Mouse (Mus musculus) midbrain, postnatal 0 days (tissue): ENCODE data around the gene Ifnk. TPM values are rescaled to one million over a fixed set of nuclear protein-coding genes. Genes with fewer than 3 reads are reported as not detected.

Source experiments
- ATAC-seq: fragments of 200-750 bp; cut with Nextera tagmentation; 2 replicates; pipeline ENCODE4 v1.8.0; 2017; ENCODE audit warnings: moderate number of reproducible peaks, mild to moderate bottlenecking, moderate TSS enrichment, moderate library complexity; ENCODE audit not compliant: low FRiP score
- DNase-seq: peaks from one replicate; pipeline ENCODE4 v3.0.0-alpha.2; 2015; ENCODE audit warnings: low spot score
- H3K27ac ChIP-seq: fragments of 300-500 bp; sonication (generic); 2 replicates; pipeline ENCODE4 v1.5.1; 2014; ENCODE audit warnings: low read depth, mild to moderate bottlenecking, low read length, mixed read lengths
- H3K27me3 ChIP-seq: fragments of 300-500 bp; sonication (generic); 2 replicates; pipeline ENCODE4 v1.6.1; 2014; ENCODE audit warnings: low read length, control low read depth, mixed read lengths; ENCODE audit not compliant: insufficient read depth
- H3K36me3 ChIP-seq: fragments of 300-500 bp; sonication (generic); 2 replicates; pipeline ENCODE4 v1.6.1; 2014; ENCODE audit warnings: low read length, control low read depth, mixed read lengths; ENCODE audit not compliant: insufficient read depth
- H3K4me1 ChIP-seq: fragments of 300-500 bp; sonication (generic); 2 replicates; pipeline ENCODE4 v1.6.1; 2014; ENCODE audit warnings: mild to moderate bottlenecking, control low read depth, antibody characterized with exemption, low read length, mixed read lengths; ENCODE audit not compliant: insufficient read depth
- H3K4me2 ChIP-seq: fragments of 300-500 bp; sonication (generic); 2 replicates; pipeline ENCODE4 v1.6.1; 2014; ENCODE audit warnings: low read depth, mild to moderate bottlenecking, low read length, mixed read lengths; ENCODE audit not compliant: poor library complexity, severe bottlenecking
- H3K4me3 ChIP-seq: fragments of 300-500 bp; sonication (generic); 2 replicates; pipeline ENCODE4 v1.5.1; 2014; ENCODE audit warnings: low read depth, mild to moderate bottlenecking, low read length, moderate library complexity
- H3K9ac ChIP-seq: fragments of 300-500 bp; sonication (generic); replicated peaks from 2 replicates; pipeline ENCODE4 v1.6.1; 2014; ENCODE audit warnings: mild to moderate bottlenecking, low read length, moderate library complexity, mixed read lengths; ENCODE audit not compliant: poor library complexity, severe bottlenecking
- H3K9me3 ChIP-seq: fragments of 300-500 bp; sonication (generic); 2 replicates; pipeline ENCODE4 v1.6.1; 2016; ENCODE audit warnings: low read length, control low read depth
- CTCF ChIP-seq: IDR thresholded peaks from 2 replicates; pipeline ENCODE4 v1.5.1; 2016; ENCODE audit warnings: antibody characterized with exemption, mild to moderate bottlenecking
- WGBS: fragments of 180-500 bp; shearing (Covaris S2); extraction: QIAGEN DNeasy Blood & Tissue Kit; methylation state at CpG from one replicate; pipeline ENCODE4 v1.1.7; 2014; 5-methylcytosine and 5-hydroxymethylcytosine counted together
- polyA plus RNA-seq: library from polyadenylated mRNA; unstranded; fragments of >200 nt; fragmentation: Nextera tagmentation; extraction: Ambion mirVana; gene quantifications from 2 replicates; pipeline ENCODE4 v1.2.1, GENCODE M21; 2015
- total RNA-seq: library from RNA; depleted of rRNA; stranded (reverse); fragments of >200 nt; gene quantifications from 2 replicates; pipeline ENCODE4 v1.2.3, GENCODE M21; 2014

The Ifnk gene
- total and polyA plus RNA-seq, 2 experiments from 2014 or later = not detected

DNA sequence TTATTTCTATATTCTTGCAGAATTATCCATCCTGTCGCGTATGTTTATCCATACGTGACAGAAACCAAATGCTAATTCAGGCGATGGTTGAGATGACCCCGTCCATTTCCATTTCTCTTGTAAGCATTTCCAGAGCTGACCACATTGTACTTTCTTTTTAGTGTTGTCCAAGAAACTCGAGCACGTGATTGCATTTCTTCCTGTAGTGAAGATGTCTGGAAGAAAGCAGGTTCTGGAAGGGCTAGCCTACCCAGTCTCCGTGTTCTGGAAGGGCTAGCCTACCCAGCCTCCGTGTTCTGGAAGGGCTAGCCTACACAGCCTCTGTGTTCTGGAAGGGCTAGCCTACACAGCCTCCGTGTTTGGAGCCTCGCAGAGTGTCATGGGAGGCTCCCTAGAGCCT, 27.8 kb upstream of the Ifnk start:
- Histone ChIP-seq H3K4me2 (no peak overlapping the region), H3K9ac (no peak overlapping the region), H3K27me3 (no peaks in the 10 kb centered on the region; the same call in 1 of the 2 replicates), H3K27ac (no peak overlapping the region), H3K36me3 (no peaks in the 10 kb centered on the region), H3K9me3 (no peaks in the 10 kb centered on the region), H3K4me1 (peaks cover 3% of the 10 kb centered on the region; the same call in 1 of the 2 replicates), H3K4me3 (no peak overlapping the region)
- no peak for DNase-seq
- TF ChIP-seq CTCF = no peak
- ATAC-seq = no peak
- WGBS = 72% methylated on average over 11 of the region's 11 CpGs

DNA sequence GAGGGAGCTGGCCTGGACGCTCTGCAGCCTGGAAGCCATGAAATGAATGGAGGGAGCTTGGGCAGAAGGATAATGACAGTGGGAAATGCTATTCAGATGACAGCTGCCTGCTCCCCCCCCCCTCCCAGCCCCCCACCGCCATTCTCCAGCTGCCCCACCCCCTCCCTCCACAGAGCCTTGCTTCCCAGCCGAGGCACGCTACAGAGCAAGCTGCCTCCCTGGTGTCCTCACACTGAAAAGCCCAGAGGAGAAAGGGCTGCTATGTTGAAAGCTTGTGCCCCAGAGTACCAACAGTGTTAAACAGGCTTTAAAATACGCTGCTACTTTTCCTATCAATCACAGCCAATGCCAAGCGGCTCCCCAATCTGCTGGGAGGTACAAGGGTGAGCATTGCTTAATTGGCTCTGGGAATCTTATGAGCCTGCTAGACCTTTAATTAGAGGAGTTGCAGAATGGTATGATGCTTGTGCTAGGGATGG, 26.5 kb upstream of the Ifnk start:
- DNase-seq (peak; percentile 43), ATAC-seq (peak; percentile 55)
- Histone ChIP-seq H3K4me2 (peak overlapping the region; percentile 13; the same call in 1 of the 2 replicates), H3K36me3 (no peaks in the 10 kb centered on the region), H3K27ac (no peak overlapping the region), H3K4me1 (peaks cover 3% of the 10 kb centered on the region; the same call in 1 of the 2 replicates), H3K27me3 (no peaks in the 10 kb centered on the region; the same call in 1 of the 2 replicates), H3K9ac (no peak overlapping the region), H3K9me3 (no peaks in the 10 kb centered on the region), H3K4me3 (no peak overlapping the region)
- WGBS = 9% methylated on average over 4 of the region's 6 CpGs
- no peak for TF ChIP-seq CTCF

DNA sequence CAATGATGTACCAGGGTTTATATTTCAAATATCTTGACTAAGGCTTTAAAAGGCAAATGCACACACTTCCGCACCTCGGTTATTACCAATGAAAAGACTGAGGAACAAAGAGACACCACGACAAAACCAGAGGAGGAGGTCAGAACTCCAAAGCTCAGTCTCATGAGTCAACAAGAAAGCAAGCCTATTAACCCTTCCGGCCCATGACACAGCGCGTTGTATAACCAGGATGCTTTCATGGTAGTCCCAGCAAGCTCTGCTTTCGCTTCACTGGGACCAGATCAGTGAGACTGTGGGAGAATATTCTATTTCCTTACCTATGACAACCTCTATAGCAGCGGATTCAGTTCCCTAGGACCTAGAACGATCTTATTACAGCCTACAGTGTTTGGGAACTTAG, 25.1 kb upstream of the Ifnk start:
- no peaks in the 10 kb centered on the region for H3K36me3 ChIP-seq
- ATAC-seq = no peak
- peaks cover 3% of the 10 kb centered on the region; the same call in 1 of the 2 replicates for H3K4me1 ChIP-seq
- H3K27me3 ChIP-seq = no peaks in the 10 kb centered on the region; the same call in 1 of the 2 replicates
- no peak overlapping the region for H3K4me3 ChIP-seq
- no peak overlapping the region for H3K27ac ChIP-seq
- WGBS = 50% methylated on average over 9 of the region's 9 CpGs
- H3K4me2 ChIP-seq = no peak overlapping the region
- no peaks in the 10 kb centered on the region for H3K9me3 ChIP-seq
- no peak for TF ChIP-seq CTCF
- no peak for DNase-seq
- H3K9ac ChIP-seq = no peak overlapping the region

DNA sequence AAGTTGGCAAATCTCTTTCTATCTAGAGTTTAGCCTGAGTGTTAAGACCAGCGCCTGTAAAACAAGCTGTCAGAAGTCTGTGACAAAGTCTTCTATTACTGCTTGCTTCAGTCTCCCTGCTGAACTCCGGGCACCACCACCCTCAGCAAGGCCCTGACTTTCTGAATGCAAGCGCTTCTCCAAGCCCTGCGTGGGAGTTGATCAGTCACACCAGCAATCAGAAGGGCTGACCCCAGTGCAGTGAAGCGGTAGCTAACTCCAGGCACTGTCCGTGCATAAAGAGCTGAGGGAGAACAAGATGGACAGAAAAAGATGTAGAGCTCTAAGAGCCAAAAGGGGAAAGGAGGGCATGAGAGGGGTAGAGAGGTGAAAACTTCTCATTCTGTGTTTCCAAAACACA, 24.1 kb upstream of the Ifnk start:
- DNase-seq (no peak), ATAC-seq (no peak)
- Histone ChIP-seq H3K4me2 (no peak overlapping the region), H3K27ac (no peak overlapping the region), H3K4me1 (peaks cover 3% of the 10 kb centered on the region; the same call in 1 of the 2 replicates), H3K27me3 (no peaks in the 10 kb centered on the region; the same call in 1 of the 2 replicates), H3K4me3 (no peak overlapping the region), H3K9me3 (no peaks in the 10 kb centered on the region), H3K9ac (no peak overlapping the region), H3K36me3 (no peaks in the 10 kb centered on the region)
- 51% methylated on average over 6 of the region's 6 CpGs for WGBS
- TF ChIP-seq CTCF = no peak

DNA sequence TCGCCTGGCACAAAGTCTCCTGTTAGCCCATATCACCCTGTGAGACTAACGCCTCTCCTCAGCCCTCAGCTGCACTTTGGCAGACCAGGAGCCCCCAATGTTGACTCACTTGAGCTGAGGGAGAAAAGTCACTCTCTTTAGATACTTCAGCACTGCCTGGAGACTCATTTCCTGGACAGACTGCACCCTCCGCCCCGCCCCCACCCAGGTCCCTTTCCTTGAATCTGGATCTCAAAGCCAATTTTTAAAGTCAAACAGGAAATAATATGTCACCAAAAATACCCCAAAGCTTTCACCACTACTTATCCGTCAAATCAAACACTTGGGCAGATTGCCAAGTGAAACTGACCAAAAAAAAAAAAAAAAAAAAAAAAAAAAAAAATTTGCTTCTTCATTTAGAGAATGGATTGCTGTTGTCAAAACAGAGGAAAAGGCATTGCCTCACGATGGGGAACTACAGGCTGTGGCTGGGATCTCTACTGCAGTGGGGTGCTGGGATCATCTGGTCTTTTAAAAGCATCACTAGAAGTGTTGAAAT, 21.4 kb upstream of the Ifnk start:
- H3K27me3 ChIP-seq = no peaks in the 10 kb centered on the region; the same call in 1 of the 2 replicates
- 68% methylated on average over 6 of the region's 6 CpGs for WGBS

DNA sequence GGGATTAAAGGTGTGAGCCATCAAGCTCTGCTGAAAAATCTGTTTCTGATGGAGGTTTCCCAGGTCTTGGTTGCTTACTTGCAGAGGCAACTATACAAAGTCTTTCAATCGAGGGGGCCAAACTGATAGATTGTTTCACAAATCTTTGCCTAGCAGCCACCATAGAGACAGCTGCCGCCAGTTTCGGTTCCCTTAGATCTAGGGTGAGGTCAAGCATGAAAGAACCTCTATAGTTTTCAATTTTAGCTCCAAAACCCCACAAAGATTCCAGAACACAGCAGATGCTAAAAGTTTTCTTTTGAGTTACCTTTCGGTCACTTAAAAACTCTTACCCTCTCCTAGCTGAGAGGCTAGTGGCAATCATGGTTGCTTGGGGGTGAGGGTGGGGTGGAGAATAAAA, 20.3 kb upstream of the Ifnk start:
- no peak overlapping the region for H3K4me3 ChIP-seq
- H3K27me3 ChIP-seq = no peaks in the 10 kb centered on the region; the same call in 1 of the 2 replicates
- no peaks in the 10 kb centered on the region for H3K9me3 ChIP-seq
- DNase-seq = no peak
- H3K4me1 ChIP-seq = no peaks in the 10 kb centered on the region
- no peak for TF ChIP-seq CTCF
- no peak for ATAC-seq
- 85% methylated on average over 4 of the region's 4 CpGs for WGBS
- no peak overlapping the region for H3K4me2 ChIP-seq
- no peak overlapping the region for H3K9ac ChIP-seq
- no peak overlapping the region for H3K27ac ChIP-seq
- H3K36me3 ChIP-seq = no peaks in the 10 kb centered on the region

More for the DNA sequence above, 21.4 kb upstream of the Ifnk start:
- no peak overlapping the region for H3K4me2 ChIP-seq
- TF ChIP-seq CTCF = no peak
- DNase-seq (no peak), ATAC-seq (no peak)
- no peaks in the 10 kb centered on the region for H3K9me3 ChIP-seq
- no peak overlapping the region for H3K9ac ChIP-seq
- no peak overlapping the region for H3K4me3 ChIP-seq
- no peaks in the 10 kb centered on the region for H3K36me3 ChIP-seq
- H3K4me1 ChIP-seq = peaks cover under 1% of the 10 kb centered on the region; the same call in 1 of the 2 replicates
- no peak overlapping the region for H3K27ac ChIP-seq
